Mouse (Mus musculus) lung, embryonic 14.5 days (tissue): ENCODE results near the gene Adora2a. TPM values are rescaled to one million over a fixed set of nuclear protein-coding genes. Genes with fewer than 3 reads are reported as not detected.

Experiments
- ATAC-seq: fragments of 200-750 bp; cut with Nextera tagmentation; 2 replicates; pipeline ENCODE4 v1.8.0; 2017; ENCODE audit warnings: mild to moderate bottlenecking, moderate TSS enrichment, moderate library complexity; ENCODE audit not compliant: insufficient read depth
- DNase-seq: peaks from one replicate; pipeline ENCODE4 v3.0.0-alpha.2; 2015
- H3K27ac ChIP-seq: fragments of 300-500 bp; sonication (generic); 2 replicates; pipeline ENCODE4 v1.5.1; 2014; ENCODE audit warnings: low read depth, mild to moderate bottlenecking, moderate library complexity
- H3K27me3 ChIP-seq: fragments of 300-500 bp; sonication (generic); 2 replicates; pipeline ENCODE4 v1.6.1; 2014; ENCODE audit warnings: low read length, control low read depth; ENCODE audit not compliant: insufficient read depth
- H3K36me3 ChIP-seq: fragments of 300-500 bp; sonication (generic); 2 replicates; pipeline ENCODE4 v1.6.1; 2014; ENCODE audit warnings: control low read depth; ENCODE audit not compliant: insufficient read depth
- H3K4me1 ChIP-seq: fragments of 300-500 bp; sonication (generic); 2 replicates; pipeline ENCODE4 v1.6.1; 2014; ENCODE audit warnings: antibody characterized with exemption, control low read depth; ENCODE audit not compliant: insufficient read depth
- H3K4me2 ChIP-seq: fragments of 300-500 bp; sonication (generic); 2 replicates; pipeline ENCODE4 v1.6.1; 2014; ENCODE audit warnings: mild to moderate bottlenecking
- H3K4me3 ChIP-seq: fragments of 300-500 bp; sonication (generic); 2 replicates; pipeline ENCODE4 v1.5.1; 2014; ENCODE audit warnings: low read depth, low read length
- H3K9ac ChIP-seq: fragments of 300-500 bp; sonication (generic); 2 replicates; pipeline ENCODE4 v1.6.1; 2014
- H3K9me3 ChIP-seq: fragments of 300-500 bp; sonication (generic); 2 replicates; pipeline ENCODE4 v1.6.1; 2016; ENCODE audit warnings: low read depth, low read length, control low read depth
- CTCF ChIP-seq: IDR thresholded peaks from 2 replicates; pipeline ENCODE4 v1.5.1; 2016; ENCODE audit warnings: antibody characterized with exemption, low read depth
- WGBS: fragments of 180-500 bp; shearing (Covaris S2); extraction: QIAGEN DNeasy Blood & Tissue Kit; methylation state at CpG from one replicate; pipeline ENCODE4 v1.1.7; 2014; 5-methylcytosine and 5-hydroxymethylcytosine counted together
- polyA plus RNA-seq: library from polyadenylated mRNA; unstranded; fragments of >200 nt; fragmentation: Nextera tagmentation; extraction: Ambion mirVana; gene quantifications from 2 replicates; pipeline ENCODE4 v1.2.1, GENCODE M21; 2014

Adora2a gene
- polyA plus RNA-seq, 1 experiment from 2014 or later: 7.3 TPM

- Histone ChIP-seq H3K4me1 (peaks cover 2% of the 10 kb centered on the region), H3K4me2 (no peak overlapping the region), H3K27ac (no peak overlapping the region), H3K9ac (no peak overlapping the region), H3K36me3 (peaks cover 61% of the 10 kb centered on the region), H3K9me3 (no peaks in the 10 kb centered on the region), H3K4me3 (no peak overlapping the region), H3K27me3 (no peaks in the 10 kb centered on the region; the same call in 1 of the 2 replicates)
- no peak for DNase-seq
- no peak for ATAC-seq
- TF ChIP-seq CTCF: no peak
- whole genome bisulfite sequencing: 70% methylated on average over 7 of the region's 7 CpGs
These were observed 4.3 kb upstream of the Adora2a start for GRCm38 (mm10) chr10:75312361-75312760.

- H3K4me1 ChIP-seq: peaks cover 2% of the 10 kb centered on the region
- 39% methylated on average over 6 of the region's 6 CpGs for WGBS
- no peak for TF ChIP-seq CTCF
- H3K27ac ChIP-seq: no peak overlapping the region
- H3K36me3 ChIP-seq: peaks cover 41% of the 10 kb centered on the region
- peaks cover 12% of the 10 kb centered on the region; the same call in 1 of the 2 replicates for H3K27me3 ChIP-seq
- H3K4me3 ChIP-seq: no peak overlapping the region
- H3K9me3 ChIP-seq: no peaks in the 10 kb centered on the region
- DNase-seq (peak; percentile 49), ATAC-seq (peak; percentile 21; the same call in 1 of the 2 replicates)
- no peak overlapping the region for H3K9ac ChIP-seq
- no peak overlapping the region for H3K4me2 ChIP-seq
These were observed 2.3 kb upstream of the Adora2a start for GRCm38 (mm10) chr10:75314190-75314980.

- peaks cover 27% of the 10 kb centered on the region for H3K36me3 ChIP-seq
- 69% methylated on average over 8 of the region's 8 CpGs for WGBS
- no peak for ATAC-seq
- no peak for DNase-seq
- no peak for TF ChIP-seq CTCF
- H3K9me3 ChIP-seq: no peaks in the 10 kb centered on the region
- H3K27ac ChIP-seq: no peak overlapping the region
- no peak overlapping the region for H3K9ac ChIP-seq
- H3K27me3 ChIP-seq: peaks cover 12% of the 10 kb centered on the region; the same call in 1 of the 2 replicates
- H3K4me2 ChIP-seq: no peak overlapping the region
- no peak overlapping the region for H3K4me3 ChIP-seq
- H3K4me1 ChIP-seq: peaks cover 2% of the 10 kb centered on the region
These were observed 921 bp upstream of the Adora2a start for GRCm38 (mm10) chr10:75315756-75316155.

GRCm38 (mm10) chr10:75316472-75316871, 205 bp upstream of the Adora2a start:
- no peak for TF ChIP-seq CTCF
- Histone ChIP-seq H3K36me3 (peaks cover 20% of the 10 kb centered on the region; the same call in 1 of the 2 replicates), H3K27ac (peak overlapping the region; percentile 42; the same call in 1 of the 2 replicates), H3K4me1 (peaks cover 2% of the 10 kb centered on the region), H3K27me3 (peaks cover 12% of the 10 kb centered on the region; the same call in 1 of the 2 replicates), H3K4me3 (peak overlapping the region; percentile 54), H3K4me2 (peak overlapping the region; percentile 76), H3K9me3 (no peaks in the 10 kb centered on the region), H3K9ac (peak overlapping the region; percentile 65)
- 4% methylated on average over 9 of the region's 9 CpGs for WGBS
- peak; percentile 44 for DNase-seq
- ATAC-seq: peak; percentile 38

GRCm38 (mm10) chr10:75316908-75317761, 458 bp downstream of the Adora2a start:
- peak; percentile 63 for ATAC-seq
- Histone ChIP-seq H3K4me2 (peak overlapping the region; percentile 76), H3K36me3 (peaks cover 14% of the 10 kb centered on the region; the same call in 1 of the 2 replicates), H3K27me3 (peaks cover 12% of the 10 kb centered on the region; the same call in 1 of the 2 replicates), H3K9ac (peak overlapping the region; percentile 65), H3K4me1 (peaks cover 2% of the 10 kb centered on the region), H3K27ac (peak overlapping the region; percentile 42; the same call in 1 of the 2 replicates), H3K9me3 (no peaks in the 10 kb centered on the region), H3K4me3 (peak overlapping the region; percentile 54)
- peak; percentile 72 for TF ChIP-seq CTCF
- DNase-seq: peak; percentile 83
- WGBS: under 1% methylated on average over 79 of the region's 81 CpGs

GRCm38 (mm10) chr10:75318206-75318605, 1.5 kb downstream of the Adora2a start:
- no peak for DNase-seq
- H3K9ac ChIP-seq: no peak overlapping the region
- no peak for TF ChIP-seq CTCF
- H3K27ac ChIP-seq: no peak overlapping the region
- ATAC-seq: no peak
- WGBS: 78% methylated on average over 6 of the region's 6 CpGs
- H3K4me1 ChIP-seq: peaks cover 2% of the 10 kb centered on the region
- no peaks in the 10 kb centered on the region for H3K9me3 ChIP-seq
- peaks cover 12% of the 10 kb centered on the region; the same call in 1 of the 2 replicates for H3K27me3 ChIP-seq
- H3K4me2 ChIP-seq: peak overlapping the region; percentile 76
- peaks cover 3% of the 10 kb centered on the region; the same call in 1 of the 2 replicates for H3K36me3 ChIP-seq
- H3K4me3 ChIP-seq: peak overlapping the region; percentile 54
